Mouse (Mus musculus): ENCODE data around the gene Ctsh.
"Not testable (repeated sequence)": the region's sequence is repeated elsewhere in the genome, so short reads cannot be mapped to it uniquely, and the experiment has no call there.

The Ctsh gene

GRCm38 (mm10) chr9:90041556-90041955 is 12.4 kb upstream of the Ctsh start:
- no peaks in the 10 kb centered on the region for H3K27me3 ChIP-seq (ENCODE audit: control insufficient read depth, insufficient read depth, low read length, poor library complexity, severe bottlenecking)
- no peak for DNase-seq (ENCODE audit: low read depth, low spot score)
- H3K36me3 ChIP-seq (ENCODE audit: control insufficient read depth, insufficient read depth, low read length, poor library complexity, severe bottlenecking): no peaks in the 10 kb centered on the region

GRCm38 (mm10) chr9:90042906-90043305 is 11.0 kb upstream of the Ctsh start:
- peak; percentile 27 for DNase-seq (ENCODE audit: low read depth, low spot score)
- H3K36me3 ChIP-seq (ENCODE audit: control insufficient read depth, insufficient read depth, low read length, poor library complexity, severe bottlenecking): not testable (repeated sequence)

GRCm38 (mm10) chr9:90045191-90045590 is 8.8 kb upstream of the Ctsh start:
- no peak for DNase-seq (ENCODE audit: low read depth, low spot score)
- Histone ChIP-seq H3K36me3 (ENCODE audit: control insufficient read depth, insufficient read depth, low read length, poor library complexity, severe bottlenecking) (no peaks in the 10 kb centered on the region), H3K27me3 (ENCODE audit: control insufficient read depth, insufficient read depth, low read length, poor library complexity, severe bottlenecking) (no peaks in the 10 kb centered on the region; the same call in 1 of the 2 replicates)

More at GRCm38 (mm10) chr9:90042906-90043305, 11.0 kb upstream of the Ctsh start:
- H3K27me3 ChIP-seq (ENCODE audit: control insufficient read depth, insufficient read depth, low read length, poor library complexity, severe bottlenecking): not testable (repeated sequence)

- H3K36me3 ChIP-seq (ENCODE audit: control insufficient read depth, insufficient read depth, low read length, poor library complexity, severe bottlenecking): no peaks in the 10 kb centered on the region
- DNase-seq (ENCODE audit: low read depth, low spot score): no peak
Observed at GRCm38 (mm10) chr9:90047937-90048627, 5.9 kb upstream of the Ctsh start.

GRCm38 (mm10) chr9:90054371-90055145 is 606 bp downstream of the Ctsh start:
- peak; percentile 88 for DNase-seq (ENCODE audit: low read depth, low spot score)
- Histone ChIP-seq H3K36me3 (ENCODE audit: control insufficient read depth, insufficient read depth, low read length, poor library complexity, severe bottlenecking) (no peaks in the 10 kb centered on the region; the same call in none of the 2 replicates), H3K27me3 (ENCODE audit: control insufficient read depth, insufficient read depth, low read length, poor library complexity, severe bottlenecking) (no peaks in the 10 kb centered on the region; the same call in 1 of the 2 replicates)

More at GRCm38 (mm10) chr9:90047937-90048627, 5.9 kb upstream of the Ctsh start:
- H3K27me3 ChIP-seq (ENCODE audit: control insufficient read depth, insufficient read depth, low read length, poor library complexity, severe bottlenecking): no peaks in the 10 kb centered on the region; the same call in 1 of the 2 replicates

GRCm38 (mm10) chr9:90055409-90055808 is 1.5 kb downstream of the Ctsh start:
- no peak for DNase-seq (ENCODE audit: low read depth, low spot score)
- Histone ChIP-seq H3K27me3 (ENCODE audit: control insufficient read depth, insufficient read depth, low read length, poor library complexity, severe bottlenecking) (no peaks in the 10 kb centered on the region), H3K36me3 (ENCODE audit: control insufficient read depth, insufficient read depth, low read length, poor library complexity, severe bottlenecking) (no peaks in the 10 kb centered on the region; the same call in none of the 2 replicates)

- no peak for DNase-seq (ENCODE audit: low read depth, low spot score)
- Histone ChIP-seq H3K36me3 (ENCODE audit: control insufficient read depth, insufficient read depth, low read length, poor library complexity, severe bottlenecking) (no peaks in the 10 kb centered on the region; the same call in none of the 2 replicates), H3K27me3 (ENCODE audit: control insufficient read depth, insufficient read depth, low read length, poor library complexity, severe bottlenecking) (no peaks in the 10 kb centered on the region)
Observed at GRCm38 (mm10) chr9:90055911-90056310, 2.0 kb downstream of the Ctsh start.

GRCm38 (mm10) chr9:90056716-90057115 is 2.8 kb downstream of the Ctsh start:
- DNase-seq (ENCODE audit: low read depth, low spot score): no peak
- Histone ChIP-seq H3K27me3 (ENCODE audit: control insufficient read depth, insufficient read depth, low read length, poor library complexity, severe bottlenecking) (no peaks in the 10 kb centered on the region), H3K36me3 (ENCODE audit: control insufficient read depth, insufficient read depth, low read length, poor library complexity, severe bottlenecking) (peaks cover 3% of the 10 kb centered on the region)

- Histone ChIP-seq H3K36me3 (ENCODE audit: control insufficient read depth, insufficient read depth, low read length, poor library complexity, severe bottlenecking) (peaks cover 17% of the 10 kb centered on the region), H3K27me3 (ENCODE audit: control insufficient read depth, insufficient read depth, low read length, poor library complexity, severe bottlenecking) (no peaks in the 10 kb centered on the region)
- peak; percentile 88 for DNase-seq (ENCODE audit: low read depth, low spot score)
Observed at GRCm38 (mm10) chr9:90059828-90060573, 6.0 kb downstream of the Ctsh start.

- no peak for DNase-seq (ENCODE audit: low read depth, low spot score)
- Histone ChIP-seq H3K27me3 (ENCODE audit: control insufficient read depth, insufficient read depth, low read length, poor library complexity, severe bottlenecking) (no peaks in the 10 kb centered on the region), H3K36me3 (ENCODE audit: control insufficient read depth, insufficient read depth, low read length, poor library complexity, severe bottlenecking) (peaks cover 19% of the 10 kb centered on the region)
Observed at GRCm38 (mm10) chr9:90060574-90060875, 6.6 kb downstream of the Ctsh start.

GRCm38 (mm10) chr9:90060932-90061331 is 7.0 kb downstream of the Ctsh start:
- DNase-seq (ENCODE audit: low read depth, low spot score): peak; percentile 32
- H3K36me3 ChIP-seq (ENCODE audit: control insufficient read depth, insufficient read depth, low read length, poor library complexity, severe bottlenecking): peaks cover 19% of the 10 kb centered on the region
- H3K27me3 ChIP-seq (ENCODE audit: control insufficient read depth, insufficient read depth, low read length, poor library complexity, severe bottlenecking): not testable (repeated sequence)

- H3K36me3 ChIP-seq (ENCODE audit: control insufficient read depth, insufficient read depth, low read length, poor library complexity, severe bottlenecking): peaks cover 37% of the 10 kb centered on the region
- DNase-seq (ENCODE audit: low read depth, low spot score): no peak
- H3K27me3 ChIP-seq (ENCODE audit: control insufficient read depth, insufficient read depth, low read length, poor library complexity, severe bottlenecking): no peaks in the 10 kb centered on the region
Observed at GRCm38 (mm10) chr9:90067341-90067740, 13.4 kb downstream of the Ctsh start.

- Histone ChIP-seq H3K36me3 (ENCODE audit: control insufficient read depth, insufficient read depth, low read length, poor library complexity, severe bottlenecking) (peaks cover 34% of the 10 kb centered on the region), H3K27me3 (ENCODE audit: control insufficient read depth, insufficient read depth, low read length, poor library complexity, severe bottlenecking) (no peaks in the 10 kb centered on the region)
- DNase-seq (ENCODE audit: low read depth, low spot score): no peak
Observed at GRCm38 (mm10) chr9:90068786-90069185, 14.8 kb downstream of the Ctsh start.

- peaks cover 31% of the 10 kb centered on the region for H3K36me3 ChIP-seq (ENCODE audit: control insufficient read depth, insufficient read depth, low read length, poor library complexity, severe bottlenecking)
- H3K27me3 ChIP-seq (ENCODE audit: control insufficient read depth, insufficient read depth, low read length, poor library complexity, severe bottlenecking): no peaks in the 10 kb centered on the region
- no peak for DNase-seq (ENCODE audit: low read depth, low spot score)
Observed at GRCm38 (mm10) chr9:90069485-90069884, 15.5 kb downstream of the Ctsh start.

- H3K36me3 ChIP-seq (ENCODE audit: control insufficient read depth, insufficient read depth, low read length, poor library complexity, severe bottlenecking): peaks cover 32% of the 10 kb centered on the region
- H3K27me3 ChIP-seq (ENCODE audit: control insufficient read depth, insufficient read depth, low read length, poor library complexity, severe bottlenecking): no peaks in the 10 kb centered on the region
- DNase-seq (ENCODE audit: low read depth, low spot score): no peak
Observed at GRCm38 (mm10) chr9:90070174-90070573, 16.2 kb downstream of the Ctsh start.

Measured in splenic B cell, adult 2 months (primary cell).